26 mouse cellular contexts compared by ENCODE assay signal in genomic region chr15:80615290-80615570, GRCm38 (mm10). TPM values are rescaled to one million over a fixed set of nuclear protein-coding genes. Genes with fewer than 3 reads are reported as not detected.
"Had no signal": no experiment of that assay in that cellular context is flagged by ENCODE, and none has a peak within 500 bp of the region (broad histone marks: within the 10 kb centered on the region; RNA-seq: fewer than 3 reads in every experiment).

No protein-coding gene starts in this region.

- H3K36me3 ChIP-seq: limb, embryonic 13.5 days; midbrain, embryonic 10.5 days; midbrain, embryonic 13.5 days; neural tube, embryonic 13.5 days had no signal

- H3K4me3 ChIP-seq: limb, embryonic 13.5 days; megakaryocyte, embryonic 14.5 days; midbrain, embryonic 13.5 days; myocyte; neural tube, embryonic 13.5 days had no signal

- ATAC-seq: intestine, postnatal 0 days; liver, postnatal 0 days; lung, postnatal 0 days; midbrain, embryonic 16.5 days had no signal

- H3K9ac ChIP-seq: limb, embryonic 13.5 days; liver, embryonic 14.5 days; liver, postnatal 0 days; lung, embryonic 14.5 days; midbrain, embryonic 13.5 days; neural tube, embryonic 13.5 days had no signal

- H3K27ac ChIP-seq: kidney, postnatal 0 days; limb, embryonic 13.5 days; liver, embryonic 14.5 days; midbrain, embryonic 10.5 days; neural tube, embryonic 13.5 days; stomach, postnatal 0 days had no signal

- DNase-seq: kidney, adult 2 months; kidney, postnatal 25 days; liver, postnatal 0 days; lung, embryonic 14.5 days; retina, postnatal 1 day had no signal

- H3K9me3 ChIP-seq: limb, embryonic 13.5 days; megakaryocyte, embryonic 14.5 days; midbrain, embryonic 10.5 days; midbrain, embryonic 13.5 days; neural tube, embryonic 13.5 days had no signal

- H3K4me2 ChIP-seq: limb, embryonic 13.5 days had no signal

RNA-seq across cellular contexts. Expression of gene Grap2, which starts 42.8 kb away (rescaled TPM):
- polyA plus RNA-seq: myocyte had no signal

RNA-seq across cellular contexts. Expression of gene Enthd1, which starts 50.3 kb away (rescaled TPM):
- total RNA-seq: layer of hippocampus, adult 8-10 months; layer of hippocampus, postnatal 10 days; left cerebral cortex, postnatal 36 days; liver, adult 2 months; monocyte, adult 5-6 weeks had no signal
- polyA plus RNA-seq: intestine, postnatal 0 days; kidney, adult 2 months; kidney, embryonic 14.5 days; kidney, postnatal 0 days; large intestine, adult 2 months; limb, embryonic 13.5 days; liver, adult 2 months; liver, embryonic 14.5 days; liver, postnatal 0 days; lung, embryonic 14.5 days; lung, postnatal 0 days; midbrain, embryonic 10.5 days; midbrain, embryonic 13.5 days; midbrain, embryonic 16.5 days; myocyte; neural tube, embryonic 13.5 days; stomach, embryonic 14.5 days; stomach, postnatal 0 days; urinary bladder, adult 2 months had no signal

RNA-seq across cellular contexts. Expression of gene Fam83f, which starts 56.4 kb away (rescaled TPM):
- polyA plus RNA-seq: myocyte had no signal
